ENCODE assay signal across 32 mouse cellular contexts in genomic region chr11:73132999-73133398, GRCm38 (mm10). TPM values are rescaled to one million over a fixed set of nuclear protein-coding genes. Genes with fewer than 3 reads are reported as not detected.
DNase-seq lines count a peak whose midpoint lies in the region; ATAC-seq and TF ChIP-seq lines count a peak whose summit lies in the region.
"Had no signal": no experiment of that assay in that cellular context is flagged by ENCODE, and none has a peak within 500 bp of the region (broad histone marks: within the 10 kb centered on the region; RNA-seq: fewer than 3 reads in every experiment).

No protein-coding gene starts in this region.

- peaks cover 51% of the 10 kb centered on the region for H3K36me3 ChIP-seq in liver, embryonic 13.5 days
- peaks cover 0 to 45% of the 10 kb centered on the region in 2 experiments; a peak in 3 of 4 replicates for H3K36me3 ChIP-seq in MEL (ENCODE audit: control insufficient read depth in 1 of 2, insufficient read depth in 2 of 2, low read length in 2 of 2)
- peaks cover 39% of the 10 kb centered on the region for H3K36me3 ChIP-seq in megakaryocyte, embryonic 14.5 days (replicated peaks; ENCODE audit: low read length)
- no peaks in the 10 kb centered on the region for H3K36me3 ChIP-seq in splenic B cell, adult 2 months (ENCODE audit: control insufficient read depth, insufficient read depth, low read length, poor library complexity, severe bottlenecking)

- no peak overlapping the region for H3K27ac ChIP-seq in liver, embryonic 13.5 days
- no peak overlapping the region for H3K27ac ChIP-seq in MEL (ENCODE audit: control insufficient read depth, low read depth, low read length)
- H3K27ac ChIP-seq: hindbrain, embryonic 12.5 days; kidney, postnatal 0 days; lung, embryonic 15.5 days had no signal

- H3K4me3 ChIP-seq in liver, embryonic 13.5 days (replicated peaks): no peak overlapping the region
- 0 out of 4 replicates have a peak overlapping the region, but pooled peaks of 1 of the 2 experiments have one; percentile 32 for H3K4me3 ChIP-seq in MEL (ENCODE audit: control insufficient read depth in 1 of 2, insufficient read depth in 1 of 2, low read depth in 2 of 2, low read length in 2 of 2)
- H3K4me3 ChIP-seq in megakaryocyte, embryonic 14.5 days (replicated peaks): peak overlapping the region; percentile 31
- H3K4me3 ChIP-seq: hindbrain, embryonic 12.5 days; lung, embryonic 15.5 days had no signal

- DNase-seq in liver, embryonic 13.5 days: no peak
- no peak for DNase-seq in liver
- no peak for DNase-seq in MEL (ENCODE audit: low read depth, low spot score)
- peak; percentile 18 for DNase-seq in splenic B cell, adult 2 months (ENCODE audit: low read depth, low spot score)
- DNase-seq in layer of hippocampus, postnatal 10 days (ENCODE audit: low spot score in 2 of 2): no peak
- DNase-seq in cerebellum, postnatal 36 days: no peak
- DNase-seq: adrenal gland, adult 2 months; B cell, adult 2 months; cerebellum, adult 11 months; cerebellum, adult 9-11 months; embryo, embryonic 11 days; gastrocnemius, postnatal 10 days; heart, adult 11 months; heart, postnatal 10 days; kidney, adult 2 months; left cerebral cortex, postnatal 4 days; lung, postnatal 36 days; retina, postnatal 1 day; right cerebral cortex, postnatal 25 days; spleen, adult 18-20 months; thymus, postnatal 14 days had no signal

- no peak for TF ChIP-seq CTCF in MEL (IDR thresholded peaks at IDR 0.05 in 2 of 3, conservative IDR thresholded peaks at IDR 0.05 in 1 of 3; ENCODE audit: control insufficient read depth in 1 of 3, insufficient read depth in 1 of 3, low read depth in 2 of 3, low read length in 3 of 3, poor library complexity in 1 of 3, severe bottlenecking in 1 of 3)

- no peaks in the 10 kb centered on the region for H3K9me3 ChIP-seq in liver, embryonic 13.5 days (replicated peaks)
- H3K9me3 ChIP-seq in MEL (replicated peaks; ENCODE audit: insufficient read depth, low read length): no peaks in the 10 kb centered on the region
- H3K9me3 ChIP-seq in megakaryocyte, embryonic 14.5 days: no peaks in the 10 kb centered on the region
- H3K9me3 ChIP-seq: hindbrain, embryonic 12.5 days; lung, embryonic 15.5 days had no signal

- peaks cover 57% of the 10 kb centered on the region for H3K79me2 ChIP-seq in MEL (ENCODE audit: control insufficient read depth, insufficient read depth, low read length, poor library complexity)

- H3K4me2 ChIP-seq in liver, embryonic 13.5 days: peak overlapping the region; percentile 89; the same call in 1 of the 2 replicates
- H3K4me2 ChIP-seq: heart, embryonic 11.5 days; hindbrain, embryonic 12.5 days; lung, embryonic 15.5 days; midbrain, embryonic 11.5 days had no signal

- peaks cover 50% of the 10 kb centered on the region for H3K4me1 ChIP-seq in liver, embryonic 13.5 days (replicated peaks)
- H3K4me1 ChIP-seq in MEL (ENCODE audit: control insufficient read depth in 1 of 2, insufficient read depth in 2 of 2, low read length in 2 of 2): peaks cover 8 to 40% of the 10 kb centered on the region in 2 experiments
- H3K4me1 ChIP-seq in megakaryocyte, embryonic 14.5 days: peaks cover 86% of the 10 kb centered on the region

- no peak overlapping the region for H3K9ac ChIP-seq in liver, embryonic 13.5 days
- H3K9ac ChIP-seq in MEL (ENCODE audit: control insufficient read depth, low read depth, low read length, poor library complexity, severe bottlenecking): no peak overlapping the region
- H3K9ac ChIP-seq: hindbrain, embryonic 12.5 days; lung, embryonic 15.5 days had no signal

- H3K27me3 ChIP-seq in liver, embryonic 13.5 days: no peaks in the 10 kb centered on the region
- H3K27me3 ChIP-seq in MEL (ENCODE audit: control insufficient read depth in 1 of 2, insufficient read depth in 2 of 2, low read length in 2 of 2): no peaks in the 10 kb centered on the region
- H3K27me3 ChIP-seq in megakaryocyte, embryonic 14.5 days (replicated peaks): no peaks in the 10 kb centered on the region
- H3K27me3 ChIP-seq in splenic B cell, adult 2 months (ENCODE audit: control insufficient read depth, insufficient read depth, low read length, poor library complexity, severe bottlenecking): no peaks in the 10 kb centered on the region
- H3K27me3 ChIP-seq: hindbrain, embryonic 12.5 days; lung, embryonic 15.5 days; Patski had no signal

- TF ChIP-seq POLR2A in MEL (IDR thresholded peaks at IDR 0.05; ENCODE audit: control insufficient read depth in 1 of 2, insufficient read depth in 1 of 2, low read depth in 1 of 2, low read length in 2 of 2, poor library complexity in 1 of 2): no peak

- no peak for TF ChIP-seq EP300 in MEL (IDR thresholded peaks at IDR 0.05; ENCODE audit: low read depth in 1 of 2, low read length in 2 of 2)

- WGBS in liver, embryonic 13.5 days (ENCODE audit: insufficient replicate concordance): 52% methylated on average over 6 of the region's 6 CpGs

- no peak for ATAC-seq in liver, embryonic 13.5 days (ENCODE audit: low read depth)
- ATAC-seq in inflammation-experienced regulatory T-cells, adult 6 months: no peak
- ATAC-seq: forebrain, embryonic 16.5 days; Patski had no signal

- no peak for TF ChIP-seq RAD21 in MEL (IDR thresholded peaks at IDR 0.05; ENCODE audit: low read depth, low read length)

TF ChIP-seq in MEL, 35 proteins besides CTCF, POLR2A, EP300 and RAD21:
- TF ChIP-seq NRF1 (IDR thresholded peaks at IDR 0.05; ENCODE audit: insufficient read depth, low read depth, low read length, poor library complexity, severe bottlenecking) (no peak), MXI1 (IDR thresholded peaks at IDR 0.05; ENCODE audit: low read depth, low read length) (peak; percentile 39; the same call in 1 of the 2 replicates), SIN3A (IDR thresholded peaks at IDR 0.05; ENCODE audit: low read length) (peak; percentile 40; the same call in 1 of the 2 replicates), MAZ (IDR thresholded peaks at IDR 0.05; ENCODE audit: low read depth, low read length) (no peak), POLR2AphosphoS2 (IDR thresholded peaks at IDR 0.05; ENCODE audit: low read length) (peak; percentile 14; the same call in 1 of the 2 replicates)
TF ChIP-seq in MEL: peak in this region for 3.

RNA-seq across cellular contexts. Expression of gene Haspin, which starts 5.1 kb away (rescaled TPM):
- polyA plus RNA-seq in liver, embryonic 13.5 days (2015; fragmentation: Nextera tagmentation; extraction: Ambion mirVana): 13.8 and 15.6 TPM in 2 replicates
- 22.9 and 26.9 TPM in 2 replicates for total RNA-seq in MEL (2012; rRNA removed)
- 10 to 100 TPM in 1 of 2 experiments, not detected in 1; 28.3 TPM for polyA plus RNA-seq in MEL (2012; ENCODE audit: insufficient read depth in 1 of 2, insufficient read length in 2 of 2, low read depth in 1 of 2, low replicate concordance in 2 of 2, missing spikeins in 1 of 2)
- polyA plus RNA-seq in megakaryocyte, embryonic 14.5 days (2012; ENCODE audit: insufficient read depth, low replicate concordance): 4.4 and 12.6 TPM in 2 replicates
- 10 to 100 TPM in 1 of 3 experiments, 1 to 10 TPM in 2; 6.7 to 11.1 (median 8.1) TPM for polyA plus RNA-seq in inflammation-experienced regulatory T-cells, adult 6 months (2017; shearing (Covaris generic))
- total RNA-seq in layer of hippocampus, postnatal 10 days (2021): 1 to 10 TPM; 1.2 to 1.7 TPM

RNA-seq across cellular contexts. Expression of gene P2rx5, which starts 27.2 kb away (rescaled TPM):
- 0.19 and 0.20 TPM in 2 replicates for polyA plus RNA-seq in liver, embryonic 13.5 days (2015; fragmentation: Nextera tagmentation; extraction: Ambion mirVana)
- 0.04 and 0.07 TPM in 2 replicates for total RNA-seq in MEL (2012; rRNA removed)
- under 1 TPM in 1 of 2 experiments, not detected in 1; 0.25 TPM for polyA plus RNA-seq in MEL (2012; ENCODE audit: insufficient read depth in 1 of 2, insufficient read length in 2 of 2, low read depth in 1 of 2, low replicate concordance in 2 of 2, missing spikeins in 1 of 2)
- 0.55 TPM in 1 of 2 replicates, not detected in the other for polyA plus RNA-seq in megakaryocyte, embryonic 14.5 days (2012; ENCODE audit: insufficient read depth, low replicate concordance)
- polyA plus RNA-seq in inflammation-experienced regulatory T-cells, adult 6 months (2017; shearing (Covaris generic)): under 1 TPM in 2 of 3 experiments, not detected in 1; 0.23 to 0.24 TPM
- 1 to 10 TPM; 1.5 to 1.7 TPM for total RNA-seq in layer of hippocampus, postnatal 10 days (2021)
- total RNA-seq: midbrain, postnatal 0 days had no signal
- polyA plus RNA-seq: intestine, embryonic 14.5 days had no signal

RNA-seq across cellular contexts. Expression of gene Itgae, which starts 42.6 kb away (rescaled TPM):
- 0.12 TPM in 2 replicates for polyA plus RNA-seq in liver, embryonic 13.5 days (2015; fragmentation: Nextera tagmentation; extraction: Ambion mirVana)
- total RNA-seq in MEL (2012; rRNA removed): 0.04 and 0.16 TPM in 2 replicates
- under 1 TPM in 1 of 2 experiments, not detected in 1; 0.22 TPM for polyA plus RNA-seq in MEL (2012; ENCODE audit: insufficient read depth in 1 of 2, insufficient read length in 2 of 2, low read depth in 1 of 2, low replicate concordance in 2 of 2, missing spikeins in 1 of 2)
- polyA plus RNA-seq in megakaryocyte, embryonic 14.5 days (2012; ENCODE audit: insufficient read depth, low replicate concordance): 0.31 TPM in 1 of 2 replicates, not detected in the other
- 100 to 1,000 TPM in 2 of 3 experiments, 10 to 100 TPM in 1; 30.7 to 110 (median 101) TPM for polyA plus RNA-seq in inflammation-experienced regulatory T-cells, adult 6 months (2017; shearing (Covaris generic))
- under 1 TPM; 0.11 to 0.32 TPM for total RNA-seq in layer of hippocampus, postnatal 10 days (2021)
- total RNA-seq: left cerebral cortex, postnatal 4 days; midbrain, postnatal 0 days had no signal

RNA-seq across cellular contexts. Expression of gene Emc6, which starts 43.8 kb away (rescaled TPM):
- polyA plus RNA-seq in liver, embryonic 13.5 days (2015; fragmentation: Nextera tagmentation; extraction: Ambion mirVana): 97.4 and 98.5 TPM in 2 replicates
- total RNA-seq in MEL (2012; rRNA removed): 158 and 179 TPM in 2 replicates
- polyA plus RNA-seq in MEL (2012; ENCODE audit: insufficient read depth in 1 of 2, insufficient read length in 2 of 2, low read depth in 1 of 2, low replicate concordance in 2 of 2, missing spikeins in 1 of 2): 100 to 1,000 TPM in 1 of 2 experiments, not detected in 1; 211 TPM
- 170 and 286 TPM in 2 replicates for polyA plus RNA-seq in megakaryocyte, embryonic 14.5 days (2012; ENCODE audit: insufficient read depth, low replicate concordance)
- 10 to 100 TPM; 43.7 to 57.0 (median 49.4) TPM for polyA plus RNA-seq in inflammation-experienced regulatory T-cells, adult 6 months (2017; shearing (Covaris generic))
- 10 to 100 TPM; 69.1 to 79.6 TPM for total RNA-seq in layer of hippocampus, postnatal 10 days (2021)

RNA-seq across cellular contexts. Expression of gene Tax1bp3, which starts 43.9 kb away (rescaled TPM):
- 32.1 and 34.8 TPM in 2 replicates for polyA plus RNA-seq in liver, embryonic 13.5 days (2015; fragmentation: Nextera tagmentation; extraction: Ambion mirVana)
- total RNA-seq in MEL (2012; rRNA removed): 12.6 and 13.1 TPM in 2 replicates
- 10 to 100 TPM in 1 of 2 experiments, not detected in 1; 30.9 TPM for polyA plus RNA-seq in MEL (2012; ENCODE audit: insufficient read depth in 1 of 2, insufficient read length in 2 of 2, low read depth in 1 of 2, low replicate concordance in 2 of 2, missing spikeins in 1 of 2)
- 19.3 and 28.8 TPM in 2 replicates for polyA plus RNA-seq in megakaryocyte, embryonic 14.5 days (2012; ENCODE audit: insufficient read depth, low replicate concordance)
- 10 to 100 TPM; 20.9 to 43.7 (median 25.2) TPM for polyA plus RNA-seq in inflammation-experienced regulatory T-cells, adult 6 months (2017; shearing (Covaris generic))
- total RNA-seq in layer of hippocampus, postnatal 10 days (2021): 10 to 100 TPM; 21.5 to 23.9 TPM

Comparison
In these comparisons a context has a peak if more than half of its experiments do, and no peak if none do; other contexts are left out.
1. RNA of gene Itgae, which starts 42.6 kb away (polyA plus RNA-seq): 30.7 to 110 TPM in inflammation-experienced regulatory T-cells, adult 6 months; 0.31 TPM in megakaryocyte, embryonic 14.5 days, 0.22 TPM in MEL and 0.12 TPM in liver, embryonic 13.5 days; every median in the first group is over 10 times any median in the second.